Mouse (Mus musculus) heart, embryonic 10.5 days (tissue): ENCODE data around the gene Uba7. TPM values are rescaled to one million over a fixed set of nuclear protein-coding genes. Genes with fewer than 3 reads are reported as not detected.
A peak's percentile ranks its signal among the peaks of the same experiment; 100 is the strongest.

Experiments used
- DNase-seq: peaks from one replicate; pipeline ENCODE4 v3.0.0-alpha.2; 2017; ENCODE audit warnings: low spot score
- H3K27ac ChIP-seq: fragments of 300-500 bp; sonication (generic); 2 replicates; pipeline ENCODE4 v1.5.1; 2016; ENCODE audit warnings: mild to moderate bottlenecking
- H3K27me3 ChIP-seq: fragments of 300-500 bp; sonication (generic); 2 replicates; pipeline ENCODE4 v1.6.1; 2016; ENCODE audit warnings: mild to moderate bottlenecking; ENCODE audit not compliant: poor library complexity, insufficient read depth, severe bottlenecking
- H3K36me3 ChIP-seq: fragments of 300-500 bp; sonication (generic); 2 replicates; pipeline ENCODE4 v1.6.1; 2016; ENCODE audit warnings: mild to moderate bottlenecking, moderate library complexity
- H3K4me1 ChIP-seq: fragments of 300-500 bp; sonication (generic); 2 replicates; pipeline ENCODE4 v1.6.1; 2016; ENCODE audit warnings: mild to moderate bottlenecking
- H3K4me3 ChIP-seq: fragments of 300-500 bp; sonication (generic); 2 replicates; pipeline ENCODE4 v1.5.1; 2016; ENCODE audit warnings: mild to moderate bottlenecking, moderate library complexity
- H3K9me3 ChIP-seq: fragments of 300-500 bp; sonication (generic); 2 replicates; pipeline ENCODE4 v1.6.1; 2016; ENCODE audit warnings: mild to moderate bottlenecking, moderate library complexity
- WGBS: fragments of 180-500 bp; shearing (Covaris S2); methylation state at CpG from one replicate; pipeline ENCODE4 v1.1.7; 2016; 5-methylcytosine and 5-hydroxymethylcytosine counted together
- polyA plus RNA-seq: library from polyadenylated mRNA; unstranded; fragments of >200 nt; fragmentation: Nextera tagmentation; extraction: Ambion mirVana; gene quantifications from 2 replicates; pipeline ENCODE4 v1.2.1, GENCODE M21; 2016

The Uba7 gene
- polyA plus RNA-seq, 1 experiment from 2014 or later, result 29.4 TPM

DNA sequence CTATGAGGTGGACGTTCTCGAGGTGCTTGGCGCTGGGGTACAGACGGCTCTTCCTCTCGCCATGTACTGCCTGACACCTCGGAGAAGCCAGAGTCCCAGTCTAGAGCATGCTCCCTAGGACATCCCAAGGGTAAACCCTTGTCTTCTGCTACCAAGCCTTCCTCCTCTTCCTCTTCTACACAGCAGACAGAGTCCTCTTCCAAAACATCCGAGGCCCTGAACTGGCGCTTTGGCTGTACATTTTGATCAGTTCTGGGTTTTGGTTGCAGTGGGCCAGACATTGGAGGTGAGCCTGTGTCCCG lies 9.4 kb downstream of the Uba7 start:
- WGBS, result 45% methylated on average over 9 of the region's 9 CpGs
- no peaks in the 10 kb centered on the region for H3K27me3 ChIP-seq
- no peak for DNase-seq
- H3K27ac ChIP-seq, result peak overlapping the region; percentile 92
- H3K4me3 ChIP-seq, result peak overlapping the region; percentile 86
- no peaks in the 10 kb centered on the region for H3K9me3 ChIP-seq
- H3K4me1 ChIP-seq, result peaks cover 58% of the 10 kb centered on the region
- H3K36me3 ChIP-seq, result peaks cover 12% of the 10 kb centered on the region; the same call in 1 of the 2 replicates

DNA sequence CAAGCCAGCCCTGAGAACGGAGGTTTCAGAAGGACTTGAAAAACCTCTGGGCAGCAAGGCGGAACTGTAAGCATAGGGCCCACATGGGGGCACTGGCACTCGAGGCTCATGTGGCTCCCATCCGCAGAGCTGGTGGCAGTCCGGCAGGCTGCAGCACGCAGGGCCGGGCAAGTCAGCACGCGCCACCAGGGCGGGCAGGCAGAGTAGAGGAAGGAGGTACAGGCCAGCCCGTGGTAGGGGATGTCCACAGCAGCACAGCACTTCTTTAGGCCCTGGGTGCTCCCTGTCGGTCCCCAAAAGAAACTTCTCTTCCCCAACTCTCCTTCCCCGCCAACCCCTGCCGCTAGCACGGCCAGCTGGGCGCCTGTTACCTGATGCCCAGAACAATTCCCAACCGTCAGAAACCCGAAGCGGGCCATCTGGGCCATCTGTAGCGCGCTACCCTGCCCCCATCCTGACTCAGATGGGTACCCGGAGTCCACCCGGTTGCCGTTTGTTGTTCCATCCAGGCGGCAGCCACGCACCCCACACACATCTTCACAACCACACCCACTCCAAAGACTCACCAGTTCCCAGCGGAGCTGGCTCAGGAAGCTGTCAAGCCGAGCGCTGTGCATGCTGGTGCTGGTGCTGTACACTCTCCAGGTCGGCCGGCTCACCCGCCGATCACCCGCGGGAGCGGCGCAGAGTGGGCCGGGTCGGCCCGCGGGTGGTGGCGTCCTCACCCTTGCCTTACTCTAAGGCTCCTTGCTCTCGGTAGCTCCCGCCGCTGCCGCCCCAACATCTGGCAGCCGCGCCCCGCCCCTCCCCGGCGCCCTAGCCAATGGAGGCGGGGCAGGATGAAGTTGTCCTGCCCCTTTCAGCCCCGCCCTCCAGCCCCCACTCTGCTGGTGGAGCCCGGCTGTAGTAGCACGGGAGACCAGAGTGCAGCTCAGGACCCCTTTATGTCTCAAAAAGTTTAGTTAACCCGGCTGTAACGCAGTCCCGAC lies 10.1 kb downstream of the Uba7 start, which contains the start of gene Inka1:
TSS of gene Inka1 (minus strand) at position 749 of the 989 bp plus-strand sequence.
- H3K27ac ChIP-seq, result peak within 1 kb of the TSS; percentile 92
- DNase-seq, result peak; percentile 96
- peaks cover 54% of the 10 kb centered on the region for H3K4me1 ChIP-seq
- H3K36me3 ChIP-seq, result peaks cover 5% of the 10 kb centered on the region; the same call in 1 of the 2 replicates
- no peaks in the 10 kb centered on the region for H3K9me3 ChIP-seq
- WGBS, result under 1% methylated on average over 58 of the region's 58 CpGs
- H3K27me3 ChIP-seq, result no peaks in the 10 kb centered on the region
- H3K4me3 ChIP-seq, result peak within 1 kb of the TSS; percentile 86

- peak overlapping the region; percentile 92 for H3K27ac ChIP-seq
- peak; percentile 90 for DNase-seq
- 1% methylated on average over 18 of the region's 18 CpGs for WGBS
- peak overlapping the region; percentile 86 for H3K4me3 ChIP-seq
- peaks cover 44% of the 10 kb centered on the region for H3K4me1 ChIP-seq
- H3K9me3 ChIP-seq, result no peaks in the 10 kb centered on the region
- H3K27me3 ChIP-seq, result no peaks in the 10 kb centered on the region
- H3K36me3 ChIP-seq, result peaks cover 5% of the 10 kb centered on the region; the same call in 1 of the 2 replicates
These were observed 11.1 kb downstream of the Uba7 start for GRCm38 (mm10) chr9:107986376-107986775.

GRCm38 (mm10) chr9:107987950-107988349 lies 12.6 kb downstream of the Uba7 start:
- Histone ChIP-seq H3K27ac (no peak overlapping the region), H3K4me1 (peaks cover 32% of the 10 kb centered on the region), H3K27me3 (no peaks in the 10 kb centered on the region)

DNA sequence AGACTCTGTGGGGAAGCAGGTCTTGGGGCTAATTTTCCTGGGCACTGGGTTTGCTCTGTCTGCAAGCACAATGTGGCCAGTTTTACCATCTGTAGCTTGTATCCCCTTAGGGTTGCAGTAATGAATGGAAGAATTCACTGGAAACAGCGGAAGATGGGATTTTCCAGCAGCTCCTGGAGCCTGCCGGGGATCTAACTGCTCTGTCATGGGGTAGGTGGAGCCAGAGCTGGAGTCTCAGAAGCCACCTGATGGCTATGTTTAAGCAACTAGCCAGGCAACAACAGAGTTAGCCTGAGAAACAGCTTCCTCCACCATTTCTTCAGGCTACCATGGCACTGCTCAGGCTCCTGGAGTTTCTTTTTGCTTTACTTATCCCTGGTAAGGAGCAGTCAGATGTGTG lies 16.9 kb downstream of the Uba7 start, which contains the start of gene Cdhr4:
TSS of gene Cdhr4 (plus strand) at position 301 of the 400 bp plus-strand sequence.
- no peak within 1 kb of the TSS for H3K27ac ChIP-seq
- no peak for DNase-seq

More at GRCm38 (mm10) chr9:107987950-107988349, 12.6 kb downstream of the Uba7 start:
- H3K4me3 ChIP-seq, result no peak overlapping the region
- H3K36me3 ChIP-seq, result peaks cover 5% of the 10 kb centered on the region; the same call in 1 of the 2 replicates
- DNase-seq, result no peak
- H3K9me3 ChIP-seq, result no peaks in the 10 kb centered on the region
- 64% methylated on average over 3 of the region's 3 CpGs for WGBS

DNA sequence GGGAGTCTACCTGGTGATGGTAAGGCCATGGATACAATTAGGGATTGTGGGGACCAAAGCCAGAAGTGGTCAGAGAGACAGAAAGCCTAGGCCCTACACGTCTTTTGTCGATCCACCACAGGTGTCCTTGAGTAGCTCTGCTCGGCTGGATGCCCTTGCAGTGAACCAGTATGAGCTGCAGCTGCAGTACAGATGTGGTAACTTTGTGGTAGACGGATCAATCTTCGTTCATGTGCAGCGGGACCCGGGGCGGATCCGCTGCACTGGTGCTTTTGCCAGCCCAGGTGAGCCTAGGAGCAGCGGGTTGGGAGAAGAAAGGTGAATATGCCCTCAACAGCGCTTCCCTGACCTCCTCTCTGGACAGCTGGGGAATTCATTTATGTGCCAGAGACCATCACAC lies 17.7 kb downstream of the Uba7 start:
- 88% methylated on average over 11 of the region's 11 CpGs for WGBS
- no peak overlapping the region for H3K27ac ChIP-seq

More for the DNA sequence above, 16.9 kb downstream of the Uba7 start, which contains the start of gene Cdhr4:
- Histone ChIP-seq H3K36me3 (no peaks in the 10 kb centered on the region), H3K4me1 (peaks cover 15% of the 10 kb centered on the region), H3K27me3 (no peaks in the 10 kb centered on the region), H3K9me3 (no peaks in the 10 kb centered on the region), H3K4me3 (no peak within 1 kb of the TSS)
- 50% methylated on average over 2 of the region's 2 CpGs for WGBS

DNA sequence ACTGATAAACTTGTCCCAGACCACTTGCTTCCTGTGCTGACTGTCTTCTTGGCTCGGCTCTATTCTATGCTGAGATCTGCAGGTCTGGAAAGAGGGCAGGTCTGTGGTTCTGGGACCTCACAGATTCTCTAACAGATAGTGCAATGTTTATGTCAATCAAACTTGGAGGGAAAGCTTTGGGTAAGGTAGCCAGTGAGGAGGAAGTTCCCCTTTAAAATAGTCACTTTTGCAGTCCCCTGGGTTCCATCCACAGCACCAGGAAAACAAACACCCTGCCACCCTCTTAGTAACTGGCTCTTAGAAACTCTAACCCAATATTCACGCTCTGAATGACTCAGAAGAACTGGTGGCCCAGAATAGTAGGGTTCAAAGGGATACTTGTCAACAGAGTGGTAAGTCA lies 19.2 kb downstream of the Uba7 start:
- H3K9me3 ChIP-seq, result no peaks in the 10 kb centered on the region
- H3K27me3 ChIP-seq, result no peaks in the 10 kb centered on the region
- H3K4me1 ChIP-seq, result peaks cover 15% of the 10 kb centered on the region
- H3K27ac ChIP-seq, result no peak overlapping the region
- 38% methylated on average over 2 of the region's 2 CpGs for WGBS
- H3K4me3 ChIP-seq, result no peak overlapping the region
- DNase-seq, result peak; percentile 47
- no peaks in the 10 kb centered on the region for H3K36me3 ChIP-seq

More for the DNA sequence above, 17.7 kb downstream of the Uba7 start:
- no peaks in the 10 kb centered on the region for H3K9me3 ChIP-seq
- no peaks in the 10 kb centered on the region for H3K27me3 ChIP-seq
- H3K36me3 ChIP-seq, result no peaks in the 10 kb centered on the region
- no peak for DNase-seq
- no peak overlapping the region for H3K4me3 ChIP-seq
- H3K4me1 ChIP-seq, result peaks cover 15% of the 10 kb centered on the region

DNA sequence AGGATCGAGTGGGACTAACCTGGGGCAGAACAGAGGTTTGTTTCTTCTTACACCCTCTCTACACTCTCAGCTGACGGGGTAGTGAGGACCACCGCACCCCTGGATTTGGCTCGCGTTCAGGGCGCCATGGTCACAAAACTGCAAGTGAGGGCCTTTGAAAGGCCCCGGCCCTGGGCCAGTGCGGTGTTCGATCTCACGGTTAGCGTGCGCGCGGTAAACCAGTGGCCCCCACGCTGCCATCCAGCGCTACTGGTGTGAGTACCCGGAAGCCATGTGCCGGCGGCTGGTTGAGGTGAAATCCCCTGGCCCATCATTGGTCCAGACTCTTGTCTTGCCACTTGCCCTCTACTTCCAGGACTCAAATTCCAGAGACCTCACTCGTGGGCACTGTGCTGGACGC lies 20.2 kb downstream of the Uba7 start:
- 89% methylated on average over 21 of the region's 21 CpGs for WGBS
- no peaks in the 10 kb centered on the region for H3K27me3 ChIP-seq
- no peaks in the 10 kb centered on the region for H3K9me3 ChIP-seq
- peaks cover 15% of the 10 kb centered on the region for H3K4me1 ChIP-seq
- DNase-seq, result peak; percentile 73
- no peak overlapping the region for H3K4me3 ChIP-seq
- 0 out of 2 replicates have a peak overlapping the region, but pooled peaks have one; percentile 12 for H3K27ac ChIP-seq
- H3K36me3 ChIP-seq, result no peaks in the 10 kb centered on the region

DNA sequence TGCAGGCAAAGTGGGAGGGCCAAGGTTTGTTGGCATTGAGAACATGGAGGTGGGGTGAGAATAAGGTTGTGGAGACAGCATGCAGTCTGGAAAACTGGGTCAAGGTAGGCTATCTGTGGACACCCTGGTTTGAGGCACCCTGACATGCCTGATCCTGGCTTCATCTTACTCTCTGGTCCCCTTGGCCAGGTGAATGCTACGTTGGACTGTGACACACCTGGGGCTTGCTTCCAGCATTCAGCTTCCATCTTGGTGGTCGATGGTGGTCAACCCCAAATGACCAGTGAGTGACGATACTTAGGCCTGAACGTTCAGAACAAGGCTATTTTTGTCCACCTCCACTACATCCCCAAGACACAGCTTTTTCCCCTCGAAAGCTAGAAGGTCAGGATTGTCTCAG lies 20.7 kb downstream of the Uba7 start, which contains the start of gene Gm20662:
TSS of gene Gm20662 (plus strand) at position 301 of the 400 bp plus-strand sequence.
- Histone ChIP-seq H3K36me3 (no peaks in the 10 kb centered on the region), H3K27me3 (no peaks in the 10 kb centered on the region), H3K9me3 (no peaks in the 10 kb centered on the region), H3K27ac (0 out of 2 replicates have a peak within 1 kb of the TSS, but pooled peaks have one; percentile 12), H3K4me3 (no peak within 1 kb of the TSS), H3K4me1 (peaks cover 15% of the 10 kb centered on the region)
- no peak for DNase-seq
- 86% methylated on average over 5 of the region's 5 CpGs for WGBS

DNA sequence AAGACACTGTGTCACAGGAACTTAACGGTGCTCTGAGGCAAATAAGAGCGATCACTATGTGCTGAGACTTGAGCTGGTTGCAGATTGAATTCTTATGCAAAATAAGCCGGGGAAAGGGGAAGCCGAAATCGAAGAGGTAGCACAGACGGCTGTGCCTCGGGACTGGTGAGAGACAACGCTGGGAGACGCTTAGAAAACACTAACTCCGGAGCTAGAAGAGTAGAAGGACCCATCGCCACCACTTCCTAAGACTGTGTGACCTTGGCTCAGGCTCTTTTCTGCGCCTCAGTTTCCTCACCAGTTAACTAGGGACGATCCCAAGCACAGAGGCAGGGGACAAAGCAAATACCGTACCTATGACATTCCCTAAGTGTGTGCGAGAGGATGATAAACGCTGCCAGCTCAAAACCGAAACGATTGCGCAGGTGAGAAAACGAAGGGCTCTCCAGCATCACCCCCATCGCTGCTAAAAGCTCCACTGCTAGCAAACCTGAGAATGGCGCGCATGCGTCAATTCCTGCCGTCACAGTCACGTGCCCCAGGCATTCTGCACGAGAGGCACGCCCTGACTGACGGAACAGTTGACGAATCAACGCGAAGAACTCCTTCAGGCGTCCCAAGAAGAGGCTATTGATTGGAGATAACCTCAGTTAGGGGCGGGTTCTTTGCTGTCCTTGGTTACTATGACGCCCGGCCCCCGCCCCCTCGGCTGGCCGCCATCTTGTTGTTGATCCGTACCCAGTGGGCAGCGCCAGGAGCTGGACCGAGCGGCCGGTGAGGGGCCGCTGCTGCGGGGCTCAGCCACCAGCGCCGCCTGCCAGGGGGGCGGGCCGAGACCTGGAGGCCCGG lies 26.8 kb downstream of the Uba7 start, which contains the start of gene Ip6k1:
TSS of gene Ip6k1 (plus strand) at position 580 of the 849 bp plus-strand sequence.
- Histone ChIP-seq H3K4me1 (peaks cover 26% of the 10 kb centered on the region), H3K27me3 (no peaks in the 10 kb centered on the region), H3K4me3 (peak within 1 kb of the TSS; percentile 99), H3K27ac (peak within 1 kb of the TSS; percentile 98), H3K36me3 (0 out of 2 replicates have a peak, but pooled peaks cover 7% of the 10 kb centered on the region), H3K9me3 (no peaks in the 10 kb centered on the region)
- under 1% methylated on average over 51 of the region's 51 CpGs for WGBS
- DNase-seq, result peak; percentile 100

DNA sequence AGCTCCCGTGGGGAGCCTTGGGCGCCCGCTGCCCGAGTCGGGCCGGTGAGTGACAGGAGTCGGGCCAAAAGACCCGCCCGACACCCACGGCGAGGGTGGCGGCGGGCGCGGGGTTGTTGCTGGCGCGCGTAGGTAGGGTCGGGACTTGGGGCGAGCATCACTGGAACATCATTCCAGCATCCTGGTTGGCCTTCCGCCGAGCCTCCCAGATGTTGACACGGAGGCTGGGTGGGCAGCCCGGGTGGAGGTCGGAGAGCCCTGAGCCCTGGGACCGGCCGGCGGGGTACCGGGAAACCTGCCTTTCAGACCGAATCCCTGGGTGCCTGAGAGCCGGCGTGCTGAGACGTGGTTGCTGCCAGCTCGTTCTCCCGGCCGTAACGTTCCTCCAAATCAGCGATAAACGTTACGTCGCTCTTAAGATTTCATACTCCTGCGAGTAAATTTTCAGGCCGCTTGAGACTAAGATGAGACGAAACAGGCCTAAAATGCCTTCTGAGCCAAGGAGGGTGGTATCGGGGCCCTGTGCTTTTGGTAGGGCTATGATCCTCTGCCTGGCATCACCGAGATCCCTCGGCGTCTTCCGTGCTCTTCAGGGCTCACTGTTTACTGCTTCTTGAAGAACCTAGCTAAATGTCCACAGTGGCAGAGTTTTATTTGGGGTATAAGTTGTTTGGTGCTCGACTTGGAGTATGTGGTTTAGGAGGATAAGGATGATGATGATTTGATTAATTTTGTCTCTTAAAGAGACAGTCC lies 27.6 kb downstream of the Uba7 start:
- H3K27ac ChIP-seq, result peak overlapping the region; percentile 98
- 0 out of 2 replicates have a peak, but pooled peaks cover 7% of the 10 kb centered on the region for H3K36me3 ChIP-seq
- no peaks in the 10 kb centered on the region for H3K27me3 ChIP-seq
- WGBS, result under 1% methylated on average over 50 of the region's 50 CpGs
- H3K4me1 ChIP-seq, result peaks cover 26% of the 10 kb centered on the region
- peak overlapping the region; percentile 99 for H3K4me3 ChIP-seq
- DNase-seq, result no peak
- no peaks in the 10 kb centered on the region for H3K9me3 ChIP-seq

DNA sequence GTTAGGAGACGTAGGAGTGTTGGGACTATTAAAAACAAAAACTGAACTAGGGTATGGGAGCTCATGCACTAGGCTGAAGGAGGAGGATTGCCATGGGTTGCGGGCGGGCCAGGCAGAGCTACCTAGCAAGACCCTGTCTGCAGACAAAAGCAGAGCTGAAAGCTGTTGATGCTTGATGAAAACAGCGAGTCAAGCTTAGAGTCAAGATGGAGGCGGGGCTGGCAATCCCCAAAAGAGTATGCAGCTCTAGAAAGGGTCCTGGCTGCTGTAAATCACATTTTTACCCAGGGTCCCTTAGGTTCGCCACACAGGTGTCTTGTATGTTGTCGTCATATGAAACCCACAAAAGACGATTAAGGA lies 28.2 kb downstream of the Uba7 start:
- H3K4me3 ChIP-seq, result peak overlapping the region; percentile 99
- H3K27me3 ChIP-seq, result no peaks in the 10 kb centered on the region
- peaks cover 29% of the 10 kb centered on the region for H3K4me1 ChIP-seq
- DNase-seq, result no peak
- peak overlapping the region; percentile 98 for H3K27ac ChIP-seq
- 0 out of 2 replicates have a peak, but pooled peaks cover 9% of the 10 kb centered on the region for H3K36me3 ChIP-seq
- WGBS, result 31% methylated on average over 8 of the region's 8 CpGs
- no peaks in the 10 kb centered on the region for H3K9me3 ChIP-seq
